Mouse (Mus musculus): ENCODE data around the gene Enkur. TPM values are rescaled to one million over a fixed set of nuclear protein-coding genes. Genes with fewer than 3 reads are reported as not detected.

The Enkur gene
- polyA plus RNA-seq, 1 experiment from 2014 or later: 0.71 TPM

DNA sequence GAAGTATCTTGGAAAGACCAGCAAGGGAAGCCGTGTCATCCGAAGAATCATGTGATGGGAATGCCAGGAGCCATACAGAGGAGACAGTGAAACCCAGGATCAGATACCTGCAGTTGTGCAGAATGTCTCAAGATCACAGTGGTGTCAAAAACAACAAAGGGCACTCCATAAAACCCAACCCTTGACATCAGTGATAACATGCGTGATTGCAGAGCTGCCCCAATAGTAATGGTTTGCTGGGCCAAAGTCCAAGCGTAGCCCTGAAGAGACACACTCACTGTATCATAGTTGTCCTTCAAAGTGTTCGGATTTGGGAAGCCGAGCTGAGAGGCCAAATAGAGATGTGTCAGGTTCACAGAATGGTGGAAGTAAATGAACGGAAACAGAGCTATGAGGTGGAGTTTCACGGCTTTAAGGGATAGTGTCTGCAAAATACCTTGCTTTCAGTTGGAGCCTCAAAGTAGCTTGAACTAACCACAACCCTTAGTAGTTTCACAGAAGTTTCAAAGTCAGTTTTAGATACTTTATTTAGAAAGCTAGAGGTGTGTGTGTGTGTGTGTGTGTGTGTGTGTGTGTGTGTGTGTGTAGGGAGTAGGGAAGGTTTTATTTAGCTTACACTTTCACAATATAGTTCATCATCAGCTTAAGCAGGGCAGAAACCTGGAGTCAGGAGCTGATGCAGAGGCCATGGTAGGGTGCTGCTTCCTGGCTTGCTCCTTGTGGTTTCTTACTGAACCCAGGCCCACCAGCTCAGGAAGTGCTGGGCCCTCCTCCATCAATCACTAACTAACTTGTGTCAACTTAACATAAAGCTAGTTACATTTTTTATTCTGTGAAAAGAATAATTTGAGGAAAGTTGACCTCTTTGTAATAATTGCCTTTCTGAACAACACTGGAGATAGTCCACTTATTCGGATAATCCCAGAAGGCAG, 17.6 kb upstream of the Enkur start:
- H3K4me2 ChIP-seq: no peak overlapping the region
- WGBS: 90% methylated on average over 9 of the region's 9 CpGs
- H3K27me3 ChIP-seq: no peaks in the 10 kb centered on the region
- ATAC-seq (replicated peaks; ENCODE audit: low FRiP score): no peak
- H3K4me1 ChIP-seq: no peaks in the 10 kb centered on the region
- no peaks in the 10 kb centered on the region for H3K36me3 ChIP-seq
- no peak overlapping the region for H3K9ac ChIP-seq
- H3K9me3 ChIP-seq (replicated peaks): no peaks in the 10 kb centered on the region
- no peak overlapping the region for H3K27ac ChIP-seq
- H3K4me3 ChIP-seq (replicated peaks): no peak overlapping the region

DNA sequence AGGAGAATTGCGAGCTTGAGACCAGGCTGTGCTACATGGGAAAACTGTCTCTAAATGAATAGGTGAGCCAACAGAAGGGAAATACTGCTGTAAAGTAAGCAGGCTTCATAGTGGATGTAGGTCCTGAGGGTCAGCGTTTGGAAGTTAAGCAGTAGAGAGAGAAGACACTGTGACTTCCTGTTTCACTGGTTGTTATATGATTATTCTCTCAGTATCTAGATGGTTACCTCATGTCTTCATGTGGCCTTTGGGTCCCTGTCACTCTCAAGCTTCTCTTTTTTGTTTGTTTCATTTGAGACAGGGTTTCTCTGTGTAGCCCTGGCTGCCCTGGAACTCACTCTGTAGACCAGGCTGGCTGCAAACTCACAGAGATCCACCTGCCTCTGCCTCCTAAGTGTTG, 10.1 kb upstream of the Enkur start:
- no peak for ATAC-seq (replicated peaks; ENCODE audit: low FRiP score)
- Histone ChIP-seq H3K27ac (no peak overlapping the region), H3K4me3 (replicated peaks) (no peak overlapping the region), H3K4me2 (no peak overlapping the region), H3K9me3 (replicated peaks) (no peaks in the 10 kb centered on the region), H3K27me3 (no peaks in the 10 kb centered on the region), H3K36me3 (no peaks in the 10 kb centered on the region; the same call in 1 of the 2 replicates), H3K9ac (no peak overlapping the region), H3K4me1 (no peaks in the 10 kb centered on the region)
- 91% methylated on average over 2 of the region's 2 CpGs for WGBS

DNA sequence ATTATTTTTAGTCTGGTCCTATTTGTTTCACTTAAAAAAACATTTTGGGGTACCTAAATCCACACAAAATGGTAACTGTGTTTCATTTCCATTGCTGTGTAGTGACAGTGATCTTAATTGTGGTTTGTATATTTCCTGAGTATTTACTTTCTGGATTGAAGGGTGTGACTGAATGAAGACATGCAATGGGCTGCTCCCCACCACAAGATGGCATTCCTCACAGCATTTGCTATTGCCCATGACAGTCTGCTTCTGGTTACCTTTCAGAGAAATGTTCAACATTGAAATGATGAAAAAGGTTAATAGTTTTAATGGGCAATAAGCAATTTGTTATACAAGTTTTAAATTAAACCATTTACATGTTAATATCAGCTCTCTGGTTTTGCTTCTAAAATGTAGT, 9.2 kb upstream of the Enkur start:
- Histone ChIP-seq H3K4me1 (no peaks in the 10 kb centered on the region), H3K27me3 (no peaks in the 10 kb centered on the region), H3K36me3 (no peaks in the 10 kb centered on the region; the same call in 1 of the 2 replicates), H3K9me3 (replicated peaks) (no peaks in the 10 kb centered on the region), H3K9ac (no peak overlapping the region), H3K4me2 (no peak overlapping the region), H3K4me3 (replicated peaks) (no peak overlapping the region), H3K27ac (no peak overlapping the region)
- ATAC-seq (replicated peaks; ENCODE audit: low FRiP score): no peak

DNA sequence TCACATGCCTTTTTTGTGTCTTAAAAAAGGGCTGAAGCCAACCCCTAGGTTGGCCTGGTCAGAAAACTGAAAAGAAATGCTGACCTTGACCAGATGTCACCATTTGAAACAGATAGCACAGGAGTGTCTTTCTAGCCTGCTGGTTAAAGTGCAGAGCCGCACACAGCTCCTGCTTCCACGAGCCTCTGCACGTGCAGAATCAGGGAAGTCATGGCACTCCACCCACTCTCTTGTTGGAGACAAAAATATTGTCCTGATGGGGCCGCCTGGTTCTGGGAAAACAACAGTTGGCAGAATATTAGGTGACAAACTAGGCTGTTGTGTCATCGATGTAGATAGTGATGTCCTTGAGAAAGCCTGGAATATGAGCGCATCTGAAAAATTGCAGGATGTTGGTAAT, 6.2 kb upstream of the Enkur start:
- WGBS: 65% methylated on average over 6 of the region's 6 CpGs
- no peaks in the 10 kb centered on the region for H3K9me3 ChIP-seq (replicated peaks)
- no peaks in the 10 kb centered on the region; the same call in 1 of the 2 replicates for H3K36me3 ChIP-seq
- no peak overlapping the region for H3K27ac ChIP-seq
- H3K4me3 ChIP-seq (replicated peaks): no peak overlapping the region
- H3K27me3 ChIP-seq: no peaks in the 10 kb centered on the region
- no peak for ATAC-seq (replicated peaks; ENCODE audit: low FRiP score)
- H3K4me1 ChIP-seq: no peaks in the 10 kb centered on the region
- H3K9ac ChIP-seq: no peak overlapping the region
- no peak overlapping the region for H3K4me2 ChIP-seq

DNA sequence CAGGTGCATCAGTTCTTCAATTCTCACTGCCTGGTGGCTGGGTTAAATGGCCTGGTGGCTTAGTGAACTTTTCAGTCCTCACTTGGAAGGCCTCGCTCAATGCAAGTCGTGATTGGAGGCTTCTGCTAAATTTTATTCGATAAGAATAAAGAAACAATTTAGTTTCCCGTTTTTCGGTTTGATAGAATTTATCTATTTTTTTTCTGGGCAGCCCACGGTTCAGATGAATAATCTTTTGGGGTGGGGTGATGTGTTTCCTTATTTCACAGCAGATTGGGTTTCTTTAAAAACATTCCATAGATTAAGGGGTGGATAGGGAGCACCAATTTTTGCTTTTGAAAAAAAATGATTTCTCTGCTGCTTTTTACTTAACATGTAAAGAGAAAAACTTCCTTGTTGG, 1.1 kb upstream of the Enkur start:
- peak overlapping the region; percentile 80 for H3K4me2 ChIP-seq
- WGBS: 41% methylated on average over 6 of the region's 6 CpGs
- H3K9ac ChIP-seq: peak overlapping the region; percentile 40
- no peak overlapping the region for H3K27ac ChIP-seq
- H3K9me3 ChIP-seq (replicated peaks): no peaks in the 10 kb centered on the region
- peaks cover 7% of the 10 kb centered on the region for H3K4me1 ChIP-seq
- peaks cover 4% of the 10 kb centered on the region; the same call in 1 of the 2 replicates for H3K27me3 ChIP-seq
- peak overlapping the region; percentile 59 for H3K4me3 ChIP-seq (replicated peaks)
- ATAC-seq (replicated peaks; ENCODE audit: low FRiP score): no peak
- H3K36me3 ChIP-seq: no peaks in the 10 kb centered on the region

DNA sequence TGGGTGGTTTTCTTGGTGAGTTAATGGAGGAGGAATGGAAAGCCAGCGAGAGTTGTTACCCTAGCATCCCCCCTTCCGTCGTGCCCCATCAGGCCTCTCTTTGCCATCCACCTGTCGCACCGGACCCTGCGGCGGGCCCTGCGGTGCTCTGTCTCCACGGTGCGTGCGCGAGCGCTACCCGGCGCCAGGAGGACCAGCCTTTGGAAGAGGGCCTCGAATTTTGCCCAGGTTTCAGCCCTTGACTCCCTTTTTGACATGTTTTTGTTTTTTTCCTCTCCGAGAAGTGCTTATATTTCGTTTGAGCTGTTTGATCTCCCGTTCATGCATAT, 630 bp upstream of the Enkur start:
- Histone ChIP-seq H3K4me1 (peaks cover 7% of the 10 kb centered on the region), H3K4me2 (peak overlapping the region; percentile 80), H3K9me3 (replicated peaks) (no peaks in the 10 kb centered on the region), H3K9ac (peak overlapping the region; percentile 40), H3K36me3 (no peaks in the 10 kb centered on the region), H3K27me3 (peaks cover 4% of the 10 kb centered on the region; the same call in 1 of the 2 replicates), H3K4me3 (replicated peaks) (peak overlapping the region; percentile 59), H3K27ac (peak overlapping the region; percentile 42; the same call in 1 of the 2 replicates)
- peak; percentile 93 for ATAC-seq (replicated peaks; ENCODE audit: low FRiP score)
- under 1% methylated on average over 19 of the region's 19 CpGs for WGBS

DNA sequence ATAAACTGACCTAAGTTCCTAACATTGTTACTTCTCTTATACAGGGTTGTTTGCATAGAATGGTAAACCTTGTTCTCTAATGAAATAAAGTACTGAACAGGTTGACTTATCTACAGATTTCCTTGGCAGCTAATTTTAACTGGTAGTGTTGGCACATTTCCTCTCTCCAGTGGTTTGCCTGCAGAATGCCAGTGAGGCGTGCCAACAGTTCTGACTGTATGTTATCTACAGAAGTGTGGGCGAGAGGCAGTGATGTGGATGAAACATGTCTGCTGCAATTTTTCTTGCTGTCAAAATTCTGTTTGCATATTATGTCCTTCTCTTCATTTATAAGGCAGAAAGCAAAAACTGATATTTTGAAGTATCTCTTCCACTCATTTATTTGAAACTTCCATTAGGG, 2.4 kb downstream of the Enkur start:
- 78% methylated on average over 2 of the region's 2 CpGs for WGBS
- Histone ChIP-seq H3K9ac (no peak overlapping the region), H3K27me3 (peaks cover 4% of the 10 kb centered on the region; the same call in 1 of the 2 replicates), H3K4me2 (no peak overlapping the region), H3K4me3 (replicated peaks) (no peak overlapping the region), H3K36me3 (no peaks in the 10 kb centered on the region), H3K27ac (no peak overlapping the region), H3K4me1 (peaks cover 7% of the 10 kb centered on the region), H3K9me3 (replicated peaks) (no peaks in the 10 kb centered on the region)
- ATAC-seq (replicated peaks; ENCODE audit: low FRiP score): no peak

DNA sequence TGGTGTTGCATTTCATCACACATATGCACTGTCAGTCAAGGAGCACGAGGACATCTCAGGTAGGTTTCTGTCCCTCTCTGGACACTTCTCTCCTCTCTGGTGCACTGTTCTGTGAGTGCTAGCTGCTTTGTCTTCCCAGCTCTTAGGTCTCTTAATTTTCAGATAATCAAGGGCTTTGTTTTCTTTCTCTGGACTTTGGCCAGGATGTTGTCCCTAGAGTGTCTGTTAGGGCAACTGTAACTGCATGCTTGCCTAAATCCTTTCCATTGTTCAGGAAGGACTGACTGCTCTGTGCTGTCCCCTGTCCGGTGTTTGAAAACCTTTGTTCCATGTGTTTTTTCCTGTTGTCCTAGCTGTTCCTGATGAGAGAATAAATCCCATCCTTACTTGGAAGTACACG, 6.1 kb downstream of the Enkur start:
- H3K9me3 ChIP-seq (replicated peaks): no peaks in the 10 kb centered on the region
- no peak overlapping the region for H3K4me2 ChIP-seq
- no peak for ATAC-seq (replicated peaks; ENCODE audit: low FRiP score)
- H3K27me3 ChIP-seq: peaks cover 2% of the 10 kb centered on the region; the same call in 1 of the 2 replicates
- H3K27ac ChIP-seq: no peak overlapping the region
- H3K4me3 ChIP-seq (replicated peaks): no peak overlapping the region
- WGBS: 50% methylated on average over 3 of the region's 3 CpGs
- no peak overlapping the region for H3K9ac ChIP-seq
- no peaks in the 10 kb centered on the region for H3K36me3 ChIP-seq
- H3K4me1 ChIP-seq: no peaks in the 10 kb centered on the region

DNA sequence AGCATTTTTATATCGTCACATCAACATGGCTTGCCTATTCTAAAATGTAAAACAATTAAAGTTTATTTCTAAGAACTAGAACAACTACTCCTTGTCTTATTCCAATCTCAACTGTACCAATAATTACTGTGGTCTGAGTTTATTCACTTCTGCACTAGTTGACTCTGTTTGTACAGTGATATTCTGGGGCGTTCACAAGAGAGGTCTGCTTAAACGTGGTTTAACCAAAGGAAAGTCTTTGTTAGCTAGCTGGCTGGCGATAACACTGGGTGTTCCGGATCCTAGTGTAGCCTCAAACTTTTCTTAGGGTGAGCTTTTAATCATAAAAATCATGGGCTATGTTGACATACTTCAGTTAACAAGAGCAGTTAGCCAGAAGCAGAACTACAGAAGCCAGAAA, 9.9 kb downstream of the Enkur start:
- Histone ChIP-seq H3K9me3 (replicated peaks) (no peaks in the 10 kb centered on the region), H3K27me3 (no peaks in the 10 kb centered on the region), H3K36me3 (no peaks in the 10 kb centered on the region), H3K4me2 (no peak overlapping the region), H3K27ac (no peak overlapping the region), H3K4me1 (no peaks in the 10 kb centered on the region), H3K9ac (no peak overlapping the region), H3K4me3 (replicated peaks) (no peak overlapping the region)
- 91% methylated on average over 5 of the region's 5 CpGs for WGBS
- no peak for ATAC-seq (replicated peaks; ENCODE audit: low FRiP score)

DNA sequence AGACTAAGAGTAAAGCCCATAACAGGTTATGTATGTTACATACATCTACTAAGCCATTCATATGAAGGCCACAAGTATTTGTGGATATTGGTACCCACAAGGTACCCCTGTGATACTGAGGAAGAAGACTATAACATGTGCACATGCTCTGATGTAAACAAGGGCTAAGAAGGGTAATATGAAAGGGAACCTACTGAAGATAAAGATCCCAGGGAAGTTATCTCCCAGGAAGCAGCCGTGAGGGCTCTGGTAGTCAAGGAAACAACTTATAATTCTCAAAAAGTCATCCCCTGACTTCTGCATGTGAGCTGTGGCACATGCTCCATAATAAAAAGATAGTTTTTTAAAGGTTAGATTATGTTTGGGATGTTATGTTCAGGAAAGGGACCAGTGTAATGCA, 13.9 kb downstream of the Enkur start:
- no peak for ATAC-seq (replicated peaks; ENCODE audit: low FRiP score)
- H3K4me2 ChIP-seq: no peak overlapping the region
- H3K4me3 ChIP-seq (replicated peaks): no peak overlapping the region
- H3K36me3 ChIP-seq: no peaks in the 10 kb centered on the region
- no peak overlapping the region for H3K9ac ChIP-seq
- 0 out of 2 replicates have a peak, but pooled peaks cover 3% of the 10 kb centered on the region for H3K4me1 ChIP-seq
- no peaks in the 10 kb centered on the region for H3K9me3 ChIP-seq (replicated peaks)
- H3K27me3 ChIP-seq: no peaks in the 10 kb centered on the region
- H3K27ac ChIP-seq: no peak overlapping the region
- WGBS: 80% methylated on average over 1 of the region's 1 CpGs

DNA sequence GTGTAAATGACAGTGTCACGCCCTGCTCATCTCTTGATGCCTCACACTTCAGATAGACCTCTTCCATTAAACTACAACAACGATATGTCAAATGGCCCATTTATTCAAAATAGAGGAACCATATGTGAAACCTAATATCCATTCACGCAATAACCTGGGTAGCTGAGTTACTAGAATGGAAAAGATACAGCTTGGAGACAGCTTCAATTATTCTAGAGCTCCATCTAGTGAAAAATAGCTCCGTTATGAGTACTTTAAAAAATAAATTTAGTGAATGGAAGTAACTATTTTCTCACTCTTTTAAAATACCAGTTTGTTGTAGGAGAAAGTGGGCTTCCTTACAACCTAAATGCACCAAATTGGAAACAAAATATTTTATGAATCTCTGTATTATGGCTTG, 16.6 kb downstream of the Enkur start:
- Histone ChIP-seq H3K27me3 (no peaks in the 10 kb centered on the region), H3K36me3 (no peaks in the 10 kb centered on the region), H3K4me2 (no peak overlapping the region), H3K9me3 (replicated peaks) (no peaks in the 10 kb centered on the region), H3K27ac (no peak overlapping the region), H3K4me3 (replicated peaks) (no peak overlapping the region), H3K4me1 (0 out of 2 replicates have a peak, but pooled peaks cover 3% of the 10 kb centered on the region), H3K9ac (no peak overlapping the region)
- ATAC-seq (replicated peaks; ENCODE audit: low FRiP score): no peak
- WGBS: 75% methylated on average over 4 of the region's 4 CpGs

DNA sequence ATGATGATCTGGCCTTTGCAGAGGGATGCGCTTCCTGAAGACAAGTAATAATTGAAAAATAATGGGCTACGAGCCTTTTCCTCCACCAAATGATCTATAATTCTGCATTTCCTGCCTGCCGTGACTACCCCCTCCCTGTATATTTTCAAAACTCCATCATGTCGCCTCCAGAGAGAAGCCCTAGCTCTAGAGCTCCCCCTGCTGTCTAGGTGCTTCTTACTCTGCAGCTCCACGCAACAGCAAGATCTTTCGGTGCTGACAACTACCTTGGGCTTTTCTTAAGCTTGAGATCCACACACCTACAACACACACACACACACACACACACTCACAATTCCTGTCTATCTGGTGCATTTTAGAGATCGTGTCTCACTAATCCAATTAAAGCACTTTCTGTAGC, 17.6 kb downstream of the Enkur start:
- Histone ChIP-seq H3K27me3 (no peaks in the 10 kb centered on the region), H3K4me3 (replicated peaks) (no peak overlapping the region), H3K4me2 (no peak overlapping the region), H3K27ac (no peak overlapping the region), H3K36me3 (no peaks in the 10 kb centered on the region), H3K9ac (no peak overlapping the region), H3K9me3 (replicated peaks) (no peaks in the 10 kb centered on the region), H3K4me1 (0 out of 2 replicates have a peak, but pooled peaks cover 3% of the 10 kb centered on the region)
- ATAC-seq (replicated peaks; ENCODE audit: low FRiP score): no peak
- 53% methylated on average over 7 of the region's 7 CpGs for WGBS
